Mouse (Mus musculus) c-Kit-positive CD71-positive TER-119-positive erythroid progenitor cells, embryonic 14.5 days (primary cell): ENCODE measurements around the gene Rbbp8nl.

Experiments used
- DNase-seq: peaks from one replicate; pipeline ENCODE4 v3.0.0-alpha.2; 2013; ENCODE audit warnings: low spot score

Rbbp8nl gene

GRCm38 (mm10) chr2:180257963-180258865 is 31.5 kb downstream of the Rbbp8nl start:
- no peak for DNase-seq

GRCm38 (mm10) chr2:180257001-180257521 is 32.6 kb downstream of the Rbbp8nl start, which contains the start of gene Rps21:
Rps21 (plus strand) TSS chr2:180257377.
- peak; percentile 98 for DNase-seq

GRCm38 (mm10) chr2:180256296-180257000 is 33.2 kb downstream of the Rbbp8nl start:
- no peak for DNase-seq

GRCm38 (mm10) chr2:180255701-180256100 is 34.0 kb downstream of the Rbbp8nl start:
- no peak for DNase-seq

GRCm38 (mm10) chr2:180254436-180255209 is 35.1 kb downstream of the Rbbp8nl start:
- no peak for DNase-seq

GRCm38 (mm10) chr2:180251838-180252237 is 37.8 kb downstream of the Rbbp8nl start:
- DNase-seq, result no peak

- peak; percentile 83 for DNase-seq
Observed at GRCm38 (mm10) chr2:180250930-180251611, 38.6 kb downstream of the Rbbp8nl start.

- DNase-seq, result no peak
Observed at GRCm38 (mm10) chr2:180248947-180249660, 40.6 kb downstream of the Rbbp8nl start.

- no peak for DNase-seq
Observed at GRCm38 (mm10) chr2:180247916-180248315, 41.8 kb downstream of the Rbbp8nl start.

- DNase-seq, result no peak
Observed at GRCm38 (mm10) chr2:180243108-180243507, 46.6 kb downstream of the Rbbp8nl start.

- peak; percentile 62 for DNase-seq
Observed at GRCm38 (mm10) chr2:180238591-180238990, 51.1 kb downstream of the Rbbp8nl start.

- no peak for DNase-seq
Observed at GRCm38 (mm10) chr2:180237601-180238345, 51.9 kb downstream of the Rbbp8nl start.

GRCm38 (mm10) chr2:180236930-180237329 is 52.7 kb downstream of the Rbbp8nl start:
- peak; percentile 78 for DNase-seq

GRCm38 (mm10) chr2:180236500-180236899 is 53.2 kb downstream of the Rbbp8nl start:
- peak; percentile 57 for DNase-seq

GRCm38 (mm10) chr2:180235788-180236187 is 53.9 kb downstream of the Rbbp8nl start:
- DNase-seq, result no peak

- DNase-seq, result no peak
Observed at GRCm38 (mm10) chr2:180234980-180235379, 54.7 kb downstream of the Rbbp8nl start.

GRCm38 (mm10) chr2:180234353-180234752 is 55.3 kb downstream of the Rbbp8nl start:
- DNase-seq, result no peak

GRCm38 (mm10) chr2:180233101-180233904 is 56.4 kb downstream of the Rbbp8nl start:
- DNase-seq, result no peak

- DNase-seq, result no peak
Observed at GRCm38 (mm10) chr2:180230482-180230881, 59.2 kb downstream of the Rbbp8nl start.
